Mouse (Mus musculus) embryonic facial prominence, embryonic 14.5 days (tissue): ENCODE measurements around the gene Sgms1. TPM values are rescaled to one million over a fixed set of nuclear protein-coding genes. Genes with fewer than 3 reads are reported as not detected.

ENCODE experiments used
- ATAC-seq: fragments of 200-750 bp; cut with Nextera tagmentation; 2 replicates; pipeline ENCODE4 v1.8.0; 2017; ENCODE audit warnings: low read depth, moderate number of reproducible peaks, moderate TSS enrichment
- DNase-seq: peaks from one replicate; pipeline ENCODE4 v3.0.0-alpha.2; 2015; ENCODE audit warnings: low spot score
- H3K27ac ChIP-seq: fragments of 300-500 bp; sonication (generic); replicated peaks from 2 replicates; pipeline ENCODE4 v1.5.1; 2014; ENCODE audit warnings: low read depth, mild to moderate bottlenecking, low read length, moderate library complexity
- H3K27me3 ChIP-seq: fragments of 300-500 bp; sonication (generic); replicated peaks from 2 replicates; pipeline ENCODE4 v1.6.1; 2014; ENCODE audit warnings: low read length; ENCODE audit not compliant: control insufficient read depth, insufficient read depth
- H3K36me3 ChIP-seq: fragments of 300-500 bp; sonication (generic); 2 replicates; pipeline ENCODE4 v1.6.1; 2014; ENCODE audit warnings: low read length, mixed read lengths; ENCODE audit not compliant: control insufficient read depth, insufficient read depth
- H3K4me1 ChIP-seq: fragments of 300-500 bp; sonication (generic); 2 replicates; pipeline ENCODE4 v1.6.1; 2014; ENCODE audit warnings: antibody characterized with exemption, low read length; ENCODE audit not compliant: control insufficient read depth, insufficient read depth
- H3K4me2 ChIP-seq: fragments of 300-500 bp; sonication (generic); 2 replicates; pipeline ENCODE4 v1.6.1; 2014; ENCODE audit warnings: low read depth, mild to moderate bottlenecking, low read length, moderate library complexity, mixed read lengths
- H3K4me3 ChIP-seq: fragments of 300-500 bp; sonication (generic); 2 replicates; pipeline ENCODE4 v1.5.1; 2014; ENCODE audit warnings: low read depth, mild to moderate bottlenecking, low read length
- H3K9ac ChIP-seq: fragments of 300-500 bp; sonication (generic); 2 replicates; pipeline ENCODE4 v1.6.1; 2014; ENCODE audit warnings: low read depth, mild to moderate bottlenecking, low read length, moderate library complexity, mixed read lengths
- H3K9me3 ChIP-seq: fragments of 300-500 bp; sonication (generic); 2 replicates; pipeline ENCODE4 v1.6.1; 2016; ENCODE audit warnings: low read length; ENCODE audit not compliant: control insufficient read depth
- WGBS: fragments of 180-500 bp; shearing (Covaris S2); extraction: QIAGEN DNeasy Blood & Tissue Kit; methylation state at CpG from one replicate; pipeline ENCODE4 v1.1.7; 2014; 5-methylcytosine and 5-hydroxymethylcytosine counted together
- polyA plus RNA-seq: library from polyadenylated mRNA; unstranded; fragments of >200 nt; fragmentation: Nextera tagmentation; extraction: Ambion mirVana; gene quantifications from 2 replicates; pipeline ENCODE4 v1.2.1, GENCODE M21; 2014

The Sgms1 gene
- polyA plus RNA-seq, 1 experiment from 2014 or later = 29.7 TPM

GRCm38 (mm10) chr19:32403834-32404233 is 14.3 kb upstream of the Sgms1 start:
- ATAC-seq (no peak), DNase-seq (no peak)
- Histone ChIP-seq H3K4me2 (no peak overlapping the region), H3K9me3 (no peaks in the 10 kb centered on the region), H3K4me3 (no peak overlapping the region), H3K9ac (no peak overlapping the region), H3K4me1 (no peaks in the 10 kb centered on the region), H3K27me3 (no peaks in the 10 kb centered on the region), H3K27ac (no peak overlapping the region), H3K36me3 (no peaks in the 10 kb centered on the region)
- 83% methylated on average over 5 of the region's 5 CpGs for WGBS

- no peaks in the 10 kb centered on the region for H3K27me3 ChIP-seq
- H3K4me1 ChIP-seq = no peaks in the 10 kb centered on the region
- H3K27ac ChIP-seq = no peak overlapping the region
- 78% methylated on average over 5 of the region's 5 CpGs for WGBS
- H3K4me2 ChIP-seq = no peak overlapping the region
- DNase-seq (no peak), ATAC-seq (no peak)
- H3K4me3 ChIP-seq = no peak overlapping the region
- H3K36me3 ChIP-seq = no peaks in the 10 kb centered on the region
- no peaks in the 10 kb centered on the region for H3K9me3 ChIP-seq
- no peak overlapping the region for H3K9ac ChIP-seq
Observed at GRCm38 (mm10) chr19:32398491-32398890, 9.0 kb upstream of the Sgms1 start.

GRCm38 (mm10) chr19:32396303-32396702 is 6.8 kb upstream of the Sgms1 start:
- Histone ChIP-seq H3K9ac (no peak overlapping the region), H3K4me1 (no peaks in the 10 kb centered on the region), H3K9me3 (no peaks in the 10 kb centered on the region), H3K4me3 (no peak overlapping the region), H3K27ac (no peak overlapping the region), H3K36me3 (no peaks in the 10 kb centered on the region), H3K4me2 (no peak overlapping the region), H3K27me3 (no peaks in the 10 kb centered on the region)
- WGBS = 80% methylated on average over 6 of the region's 6 CpGs
- ATAC-seq (no peak), DNase-seq (no peak)

DNA sequence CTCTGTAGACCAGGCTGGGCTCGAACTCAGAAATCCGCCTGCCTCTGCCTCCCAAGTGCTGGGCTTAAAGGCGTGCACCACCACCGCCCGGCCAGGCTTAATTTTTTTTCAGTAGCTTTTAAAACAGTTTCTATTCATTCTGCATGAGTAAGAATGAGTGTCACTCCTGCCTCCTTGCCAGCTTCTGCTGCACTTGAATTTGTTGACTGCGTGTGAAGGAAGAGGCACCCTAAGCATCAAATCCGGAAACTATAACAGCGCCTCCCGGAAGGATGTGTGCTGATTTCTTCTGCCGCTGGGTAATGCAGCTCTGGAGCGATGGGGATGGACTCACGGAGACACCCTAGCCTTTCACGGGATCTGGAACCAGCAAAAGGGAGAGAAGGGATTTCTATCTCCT is 5.3 kb upstream of the Sgms1 start:
- Histone ChIP-seq H3K27ac (no peak overlapping the region), H3K4me2 (no peak overlapping the region), H3K27me3 (no peaks in the 10 kb centered on the region), H3K9me3 (no peaks in the 10 kb centered on the region), H3K9ac (no peak overlapping the region), H3K4me1 (no peaks in the 10 kb centered on the region), H3K4me3 (no peak overlapping the region), H3K36me3 (no peaks in the 10 kb centered on the region)
- no peak for ATAC-seq
- no peak for DNase-seq
- 89% methylated on average over 13 of the region's 13 CpGs for WGBS

- H3K27me3 ChIP-seq = no peaks in the 10 kb centered on the region
- 83% methylated on average over 8 of the region's 8 CpGs for WGBS
- ATAC-seq (no peak), DNase-seq (peak; percentile 53)
- H3K4me1 ChIP-seq = no peaks in the 10 kb centered on the region
- no peak overlapping the region for H3K4me3 ChIP-seq
- H3K9me3 ChIP-seq = no peaks in the 10 kb centered on the region
- H3K9ac ChIP-seq = no peak overlapping the region
- no peak overlapping the region for H3K27ac ChIP-seq
- H3K4me2 ChIP-seq = no peak overlapping the region
- H3K36me3 ChIP-seq = no peaks in the 10 kb centered on the region
Observed at GRCm38 (mm10) chr19:32393758-32394450, 4.4 kb upstream of the Sgms1 start.

- Histone ChIP-seq H3K27me3 (no peaks in the 10 kb centered on the region), H3K9me3 (no peaks in the 10 kb centered on the region), H3K36me3 (no peaks in the 10 kb centered on the region), H3K9ac (no peak overlapping the region), H3K4me3 (no peak overlapping the region), H3K4me1 (no peaks in the 10 kb centered on the region), H3K4me2 (no peak overlapping the region), H3K27ac (no peak overlapping the region)
- no peak for DNase-seq
- no peak for ATAC-seq
- 89% methylated on average over 4 of the region's 4 CpGs for WGBS
Observed at GRCm38 (mm10) chr19:32393092-32393745, 3.7 kb upstream of the Sgms1 start.

GRCm38 (mm10) chr19:32391441-32391840 is 1.9 kb upstream of the Sgms1 start:
- Histone ChIP-seq H3K4me1 (no peaks in the 10 kb centered on the region), H3K4me2 (no peak overlapping the region), H3K9ac (no peak overlapping the region), H3K36me3 (no peaks in the 10 kb centered on the region), H3K27ac (no peak overlapping the region), H3K27me3 (no peaks in the 10 kb centered on the region), H3K9me3 (no peaks in the 10 kb centered on the region), H3K4me3 (no peak overlapping the region)
- 94% methylated on average over 3 of the region's 3 CpGs for WGBS
- DNase-seq = no peak
- ATAC-seq = no peak

DNA sequence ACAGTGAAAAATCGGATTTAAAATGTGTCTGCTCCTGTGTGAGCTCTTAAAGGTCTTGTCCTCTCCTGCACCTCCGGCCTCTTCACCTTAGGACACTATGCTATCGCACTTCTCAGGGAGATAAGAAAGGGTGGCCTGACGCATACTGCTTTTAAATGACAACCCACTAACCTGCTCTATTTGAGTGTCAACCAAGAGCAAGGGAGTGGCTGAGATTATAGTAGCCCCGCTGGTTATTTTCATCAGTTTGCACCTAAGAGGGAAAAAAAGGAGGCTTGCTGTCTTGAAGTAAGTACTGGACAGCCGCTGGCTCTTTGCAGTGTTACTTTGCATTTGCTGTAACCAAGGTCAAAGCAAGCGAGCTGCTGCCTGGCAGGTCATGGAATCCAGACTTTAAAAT is 602 bp upstream of the Sgms1 start:
- 84% methylated on average over 7 of the region's 7 CpGs for WGBS
- H3K4me2 ChIP-seq = peak overlapping the region; percentile 90
- H3K27ac ChIP-seq = no peak overlapping the region
- no peaks in the 10 kb centered on the region for H3K9me3 ChIP-seq
- ATAC-seq (no peak), DNase-seq (no peak)
- no peaks in the 10 kb centered on the region for H3K27me3 ChIP-seq
- peak overlapping the region; percentile 87 for H3K4me3 ChIP-seq
- H3K9ac ChIP-seq = no peak overlapping the region
- no peaks in the 10 kb centered on the region for H3K4me1 ChIP-seq
- no peaks in the 10 kb centered on the region for H3K36me3 ChIP-seq
